Mouse (Mus musculus) limb, embryonic 12.5 days (tissue): ENCODE measurements around the gene Cnnm3. TPM values are rescaled to one million over a fixed set of nuclear protein-coding genes. Genes with fewer than 3 reads are reported as not detected.

Experiments
- ATAC-seq: fragments of 200-750 bp; cut with Nextera tagmentation; 2 replicates; pipeline ENCODE4 v1.8.0; 2017; ENCODE audit warnings: low read depth, moderate TSS enrichment; ENCODE audit not compliant: insufficient number of reproducible peaks, insufficient read depth, low FRiP score, low TSS enrichment
- H3K27ac ChIP-seq: fragments of 300-500 bp; sonication (generic); 2 replicates; pipeline ENCODE4 v1.5.1; 2016; ENCODE audit warnings: mild to moderate bottlenecking, moderate library complexity
- H3K27me3 ChIP-seq: fragments of 300-500 bp; sonication (generic); 2 replicates; pipeline ENCODE4 v1.6.1; 2016; ENCODE audit warnings: mild to moderate bottlenecking, moderate library complexity
- H3K36me3 ChIP-seq: fragments of 300-500 bp; sonication (generic); 2 replicates; pipeline ENCODE4 v1.6.1; 2016; ENCODE audit warnings: mild to moderate bottlenecking, moderate library complexity
- H3K4me1 ChIP-seq: fragments of 300-500 bp; sonication (generic); replicated peaks from 2 replicates; pipeline ENCODE4 v1.6.1; 2016
- H3K4me2 ChIP-seq: fragments of 300-500 bp; sonication (generic); 2 replicates; pipeline ENCODE4 v1.6.1; 2016; ENCODE audit warnings: mild to moderate bottlenecking, moderate library complexity
- H3K4me3 ChIP-seq: fragments of 300-500 bp; sonication (generic); replicated peaks from 2 replicates; pipeline ENCODE4 v1.5.1; 2016; ENCODE audit warnings: mild to moderate bottlenecking
- H3K9ac ChIP-seq: fragments of 300-500 bp; sonication (generic); replicated peaks from 2 replicates; pipeline ENCODE4 v1.6.1; 2016; ENCODE audit warnings: mild to moderate bottlenecking, moderate library complexity
- H3K9me3 ChIP-seq: fragments of 300-500 bp; sonication (generic); 2 replicates; pipeline ENCODE4 v1.6.1; 2016; ENCODE audit warnings: mild to moderate bottlenecking, moderate library complexity
- WGBS: fragments of 180-500 bp; shearing (Covaris S2); methylation state at CpG from one replicate; pipeline ENCODE4 v1.1.7; 2016; 5-methylcytosine and 5-hydroxymethylcytosine counted together
- polyA plus RNA-seq: library from polyadenylated mRNA; unstranded; fragments of >200 nt; fragmentation: Nextera tagmentation; extraction: Ambion mirVana; gene quantifications from 2 replicates; pipeline ENCODE4 v1.2.1, GENCODE M21; 2016

Gene Cnnm3
- polyA plus RNA-seq, 1 experiment from 2014 or later, result 5.9 TPM

DNA sequence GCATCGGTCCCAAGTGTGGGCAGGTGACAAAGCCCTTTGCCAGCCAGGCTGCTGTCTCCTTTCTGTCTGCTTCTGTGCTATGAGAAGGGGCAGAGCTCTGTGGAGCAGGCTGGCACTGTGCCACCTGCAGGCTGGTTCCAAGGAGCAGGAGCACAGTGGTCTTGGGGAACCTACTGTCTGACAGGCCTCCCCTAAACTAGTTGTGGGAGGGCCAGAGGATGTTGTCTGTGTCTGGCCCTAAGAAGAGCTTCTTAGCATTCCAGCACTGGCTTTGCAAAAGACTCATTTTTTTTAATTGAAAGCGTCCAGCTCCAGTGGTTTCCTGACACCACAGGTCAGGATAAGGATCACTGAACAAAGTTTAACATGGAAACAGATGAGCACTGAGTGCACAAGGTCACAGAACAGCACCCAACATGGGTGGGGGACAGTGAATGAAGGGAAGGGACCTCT is 33.3 kb upstream of the Cnnm3 start:
- no peaks in the 10 kb centered on the region for H3K36me3 ChIP-seq
- H3K27me3 ChIP-seq, result no peaks in the 10 kb centered on the region
- no peak overlapping the region for H3K4me2 ChIP-seq
- no peak overlapping the region for H3K9ac ChIP-seq
- no peak for ATAC-seq
- no peak overlapping the region for H3K4me3 ChIP-seq
- H3K4me1 ChIP-seq, result peaks cover 41% of the 10 kb centered on the region
- H3K27ac ChIP-seq, result no peak overlapping the region
- no peaks in the 10 kb centered on the region for H3K9me3 ChIP-seq
- 73% methylated on average over 2 of the region's 2 CpGs for WGBS

DNA sequence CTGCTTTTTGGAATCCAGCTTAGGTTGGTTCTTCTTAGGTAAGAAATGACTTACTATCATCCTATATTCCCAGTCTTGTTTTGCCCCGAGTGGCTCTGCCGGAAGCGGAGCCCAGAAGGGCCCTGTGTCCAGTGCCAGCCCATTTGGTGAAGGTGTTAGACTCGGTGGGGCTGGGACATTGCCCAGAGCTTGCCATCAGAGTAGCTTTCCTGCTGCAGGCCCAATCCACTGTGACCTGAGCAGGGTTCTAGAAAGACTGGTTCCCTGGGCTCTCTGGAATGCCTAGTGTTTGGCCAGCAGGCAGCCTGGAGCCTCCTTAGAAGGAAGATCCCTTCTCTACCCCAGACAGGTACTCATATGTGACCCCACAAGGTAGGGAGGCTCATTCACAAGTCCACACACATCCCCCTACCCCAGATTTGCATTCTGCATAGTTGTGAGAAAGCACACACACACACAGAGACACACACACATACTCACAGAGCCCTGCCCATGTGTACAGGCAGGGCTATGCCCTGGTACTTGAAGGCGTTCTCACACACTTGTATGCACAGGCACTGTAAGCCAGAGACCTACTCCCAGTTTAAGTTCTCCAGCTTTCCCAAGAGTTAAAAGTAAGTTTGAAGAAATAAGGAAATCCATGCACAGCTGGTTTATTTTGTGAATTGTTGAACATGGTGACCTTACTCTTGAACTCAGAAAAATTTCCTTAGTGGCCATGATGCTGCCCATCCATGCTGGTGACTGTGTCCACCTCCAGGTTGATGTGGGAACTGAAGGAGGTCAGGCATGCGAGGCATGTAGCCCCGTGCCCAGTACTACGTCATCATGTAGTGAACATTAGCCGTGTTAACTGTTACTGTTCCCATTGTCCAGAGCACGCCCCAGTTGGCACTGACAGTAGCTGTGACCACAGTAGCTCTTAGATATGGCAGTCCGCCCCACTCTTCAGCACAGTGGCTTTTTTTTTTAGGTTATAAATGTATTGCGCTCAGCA is 31.5 kb upstream of the Cnnm3 start:
- Histone ChIP-seq H3K9me3 (no peaks in the 10 kb centered on the region), H3K36me3 (no peaks in the 10 kb centered on the region), H3K4me2 (no peak overlapping the region), H3K9ac (no peak overlapping the region), H3K27me3 (no peaks in the 10 kb centered on the region), H3K27ac (no peak overlapping the region), H3K4me1 (peaks cover 25% of the 10 kb centered on the region), H3K4me3 (no peak overlapping the region)
- ATAC-seq, result no peak
- WGBS, result 90% methylated on average over 12 of the region's 12 CpGs

GRCm38 (mm10) chr1:36483825-36484224 is 27.8 kb upstream of the Cnnm3 start:
- no peaks in the 10 kb centered on the region for H3K36me3 ChIP-seq
- no peak overlapping the region for H3K9ac ChIP-seq
- 72% methylated on average over 4 of the region's 4 CpGs for WGBS
- no peak overlapping the region for H3K4me3 ChIP-seq
- peaks cover 6% of the 10 kb centered on the region; the same call in 1 of the 2 replicates for H3K4me1 ChIP-seq
- H3K9me3 ChIP-seq, result no peaks in the 10 kb centered on the region
- no peak overlapping the region for H3K27ac ChIP-seq
- no peaks in the 10 kb centered on the region for H3K27me3 ChIP-seq
- no peak overlapping the region for H3K4me2 ChIP-seq
- ATAC-seq, result no peak

- no peak for ATAC-seq
- Histone ChIP-seq H3K27ac (no peak overlapping the region), H3K9me3 (no peaks in the 10 kb centered on the region), H3K27me3 (no peaks in the 10 kb centered on the region), H3K9ac (no peak overlapping the region), H3K4me1 (peaks cover 6% of the 10 kb centered on the region; the same call in 1 of the 2 replicates), H3K4me3 (no peak overlapping the region), H3K4me2 (no peak overlapping the region), H3K36me3 (no peaks in the 10 kb centered on the region)
- WGBS, result 79% methylated on average over 7 of the region's 7 CpGs
Measured at GRCm38 (mm10) chr1:36485080-36485479, 26.6 kb upstream of the Cnnm3 start.

DNA sequence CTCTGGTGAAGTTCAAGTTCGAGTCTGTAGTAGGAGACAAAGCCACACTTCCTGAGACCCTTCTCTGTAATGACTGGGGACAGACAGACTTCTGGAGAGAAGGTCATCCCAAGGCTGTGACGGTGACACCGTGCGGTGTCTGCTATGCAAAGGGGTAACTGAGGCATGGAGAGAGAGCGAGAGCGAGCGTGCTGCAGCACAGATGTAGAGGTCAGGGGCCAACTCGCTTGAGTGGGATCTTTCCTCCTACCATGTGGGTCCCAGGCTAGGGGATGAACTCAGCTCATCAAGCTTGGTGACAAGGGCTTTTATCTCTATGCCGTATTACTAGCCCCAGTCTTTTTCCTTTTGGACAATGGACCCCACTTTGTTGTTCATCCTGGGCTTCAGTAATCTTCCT is 24.6 kb upstream of the Cnnm3 start:
- Histone ChIP-seq H3K4me2 (no peak overlapping the region), H3K9me3 (no peaks in the 10 kb centered on the region), H3K4me1 (peaks cover 12% of the 10 kb centered on the region; the same call in 1 of the 2 replicates), H3K27ac (no peak overlapping the region), H3K36me3 (no peaks in the 10 kb centered on the region), H3K4me3 (no peak overlapping the region), H3K27me3 (no peaks in the 10 kb centered on the region), H3K9ac (no peak overlapping the region)
- no peak for ATAC-seq
- 90% methylated on average over 9 of the region's 9 CpGs for WGBS

GRCm38 (mm10) chr1:36489661-36490060 is 22.0 kb upstream of the Cnnm3 start:
- H3K4me2 ChIP-seq, result no peak overlapping the region
- H3K27me3 ChIP-seq, result no peaks in the 10 kb centered on the region
- no peak overlapping the region for H3K4me3 ChIP-seq
- no peak overlapping the region for H3K27ac ChIP-seq
- H3K36me3 ChIP-seq, result no peaks in the 10 kb centered on the region
- no peak for ATAC-seq
- H3K9ac ChIP-seq, result no peak overlapping the region
- 71% methylated on average over 6 of the region's 6 CpGs for WGBS
- H3K9me3 ChIP-seq, result no peaks in the 10 kb centered on the region
- H3K4me1 ChIP-seq, result peaks cover 30% of the 10 kb centered on the region

GRCm38 (mm10) chr1:36492416-36493139 is 19.1 kb upstream of the Cnnm3 start:
- WGBS, result 33% methylated on average over 9 of the region's 9 CpGs
- no peaks in the 10 kb centered on the region for H3K36me3 ChIP-seq
- no peak overlapping the region for H3K27ac ChIP-seq

DNA sequence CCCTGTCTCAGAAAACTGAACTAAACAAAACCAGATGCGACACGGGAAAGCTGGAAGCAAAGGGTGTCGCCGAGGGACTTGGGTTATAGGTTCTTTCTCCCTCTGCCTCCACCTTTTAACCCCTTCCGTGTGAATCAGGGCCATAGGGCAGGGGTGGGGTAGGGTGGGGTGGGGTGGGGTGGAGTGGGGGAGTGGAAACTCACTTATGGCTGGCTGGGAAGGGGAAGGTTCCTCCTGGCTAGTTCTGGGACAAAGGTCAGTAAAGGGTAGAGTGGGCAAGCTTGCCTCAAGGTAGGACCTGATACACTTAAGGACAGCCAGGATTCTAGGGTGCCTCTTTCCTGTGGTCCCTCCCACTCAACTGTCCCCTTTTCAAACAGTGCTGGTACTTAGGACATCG is 18.4 kb upstream of the Cnnm3 start:
- H3K9ac ChIP-seq, result no peak overlapping the region
- H3K4me3 ChIP-seq, result no peak overlapping the region
- peaks cover 28% of the 10 kb centered on the region for H3K4me1 ChIP-seq
- ATAC-seq, result no peak
- H3K36me3 ChIP-seq, result peaks cover 6% of the 10 kb centered on the region
- no peaks in the 10 kb centered on the region for H3K9me3 ChIP-seq
- H3K27ac ChIP-seq, result no peak overlapping the region
- H3K27me3 ChIP-seq, result no peaks in the 10 kb centered on the region
- no peak overlapping the region for H3K4me2 ChIP-seq
- WGBS, result 23% methylated on average over 6 of the region's 6 CpGs

More at GRCm38 (mm10) chr1:36492416-36493139, 19.1 kb upstream of the Cnnm3 start:
- no peak overlapping the region for H3K4me3 ChIP-seq
- H3K4me2 ChIP-seq, result no peak overlapping the region
- H3K9ac ChIP-seq, result no peak overlapping the region
- no peaks in the 10 kb centered on the region for H3K9me3 ChIP-seq
- no peaks in the 10 kb centered on the region for H3K27me3 ChIP-seq
- peaks cover 28% of the 10 kb centered on the region for H3K4me1 ChIP-seq
- ATAC-seq, result peak; percentile 56; the same call in 1 of the 2 replicates

DNA sequence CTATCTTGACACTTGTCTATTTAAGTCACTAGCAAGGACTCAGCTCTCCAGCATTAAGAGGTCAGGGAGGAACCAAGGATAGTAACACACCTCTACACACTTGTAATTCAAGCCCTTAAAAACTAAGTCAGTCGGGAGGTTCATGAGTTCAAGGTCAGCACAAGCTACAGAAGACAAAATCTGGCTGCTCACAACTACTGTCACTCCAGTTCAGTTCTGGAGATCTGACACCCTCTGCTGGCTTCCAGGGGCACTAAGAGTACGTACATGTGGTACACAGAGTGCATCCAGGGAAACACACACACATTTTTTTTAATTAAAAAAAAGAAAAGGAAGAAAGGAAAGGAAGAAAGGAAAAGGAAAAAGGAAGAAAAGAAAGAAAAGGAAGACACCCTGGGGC is 14.9 kb upstream of the Cnnm3 start:
- H3K27me3 ChIP-seq, result no peaks in the 10 kb centered on the region
- H3K36me3 ChIP-seq, result peaks cover 25% of the 10 kb centered on the region
- peaks cover 22% of the 10 kb centered on the region for H3K4me1 ChIP-seq
- H3K4me2 ChIP-seq, result no peak overlapping the region
- H3K27ac ChIP-seq, result no peak overlapping the region
- H3K9me3 ChIP-seq, result no peaks in the 10 kb centered on the region
- H3K4me3 ChIP-seq, result no peak overlapping the region
- WGBS, result 61% methylated on average over 2 of the region's 2 CpGs
- ATAC-seq, result no peak
- H3K9ac ChIP-seq, result no peak overlapping the region

- H3K4me3 ChIP-seq, result no peak overlapping the region
- peaks cover 20% of the 10 kb centered on the region for H3K4me1 ChIP-seq
- no peak overlapping the region for H3K27ac ChIP-seq
- no peak overlapping the region for H3K4me2 ChIP-seq
- no peak overlapping the region for H3K9ac ChIP-seq
- H3K9me3 ChIP-seq, result no peaks in the 10 kb centered on the region
- no peak for ATAC-seq
- peaks cover 25% of the 10 kb centered on the region for H3K36me3 ChIP-seq
- H3K27me3 ChIP-seq, result no peaks in the 10 kb centered on the region
- WGBS, result 79% methylated on average over 2 of the region's 2 CpGs
Measured at GRCm38 (mm10) chr1:36497312-36497711, 14.4 kb upstream of the Cnnm3 start.

- Histone ChIP-seq H3K9me3 (no peaks in the 10 kb centered on the region), H3K27ac (no peak overlapping the region), H3K4me3 (no peak overlapping the region), H3K4me2 (no peak overlapping the region), H3K4me1 (no peaks in the 10 kb centered on the region), H3K9ac (no peak overlapping the region), H3K27me3 (no peaks in the 10 kb centered on the region), H3K36me3 (peaks cover 51% of the 10 kb centered on the region)
- no peak for ATAC-seq
- 12% methylated on average over 3 of the region's 3 CpGs for WGBS
Measured at GRCm38 (mm10) chr1:36501261-36501660, 10.4 kb upstream of the Cnnm3 start.
